Mouse (Mus musculus) brown adipose tissue, adult 24 weeks (tissue): Measurements from ENCODE around the gene Adad2. TPM values are rescaled to one million over a fixed set of nuclear protein-coding genes. Genes with fewer than 3 reads are reported as not detected.

Source experiments
- H3K27ac ChIP-seq: fragments of 200-500 bp; replicated peaks from 2 replicates; pipeline ENCODE4 v1.5.1; 2012; ENCODE audit warnings: low read depth, mild to moderate bottlenecking, low read length
- H3K4me1 ChIP-seq: fragments of 200-500 bp; 2 replicates; pipeline ENCODE4 v1.6.1; 2012; ENCODE audit warnings: low read length, mixed read lengths; ENCODE audit not compliant: control insufficient read depth, insufficient read depth, insufficient read length
- H3K4me3 ChIP-seq: fragments of 200-500 bp; 2 replicates; pipeline ENCODE4 v1.5.1; 2012; ENCODE audit warnings: low read depth, mild to moderate bottlenecking, low read length, moderate library complexity; ENCODE audit not compliant: insufficient read depth
- polyA plus RNA-seq: library from polyadenylated mRNA; stranded (reverse); fragments of >200 nt; gene quantifications from 2 replicates; pipeline ENCODE4 v1.2.4, GENCODE M21; 2012; ENCODE audit not compliant: missing spikeins, insufficient read depth, insufficient read length

The Adad2 gene
- polyA plus RNA-seq = not detected in 2 replicates

DNA sequence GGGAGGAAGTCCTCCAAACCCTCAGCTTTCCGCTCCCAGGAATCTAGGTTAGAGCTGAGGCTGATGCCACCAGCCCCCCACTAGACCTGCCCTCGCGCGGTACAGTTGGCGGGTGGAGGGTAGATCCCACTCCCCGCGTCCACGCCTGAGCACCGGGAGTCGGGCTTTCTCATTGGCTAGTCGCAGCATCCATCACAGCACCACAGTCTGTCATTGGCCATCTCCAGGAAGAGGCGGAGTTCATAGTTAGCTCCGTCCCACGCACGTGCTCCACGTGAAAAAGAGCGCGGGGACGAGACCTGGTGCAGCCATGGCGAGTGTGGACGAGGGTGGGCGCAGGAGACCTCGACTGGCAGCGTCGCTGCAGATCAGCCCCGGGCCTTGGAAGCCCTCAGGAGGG is at the start of gene Adad2:
Gene Adad2 (plus strand): TSS at position 277 of the 400 bp plus-strand sequence.
- no peak within 1 kb of the TSS for H3K4me3 ChIP-seq
- no peak within 1 kb of the TSS for H3K27ac ChIP-seq

GRCm38 (mm10) chr8:119563849-119564251 is 48.7 kb upstream of the Adad2 start:
- Histone ChIP-seq H3K4me3 (no peak overlapping the region), H3K4me1 (no peaks in the 10 kb centered on the region), H3K27ac (no peak overlapping the region)

More for the DNA sequence above, at the start of gene Adad2:
- peaks cover 9% of the 10 kb centered on the region for H3K4me1 ChIP-seq

DNA sequence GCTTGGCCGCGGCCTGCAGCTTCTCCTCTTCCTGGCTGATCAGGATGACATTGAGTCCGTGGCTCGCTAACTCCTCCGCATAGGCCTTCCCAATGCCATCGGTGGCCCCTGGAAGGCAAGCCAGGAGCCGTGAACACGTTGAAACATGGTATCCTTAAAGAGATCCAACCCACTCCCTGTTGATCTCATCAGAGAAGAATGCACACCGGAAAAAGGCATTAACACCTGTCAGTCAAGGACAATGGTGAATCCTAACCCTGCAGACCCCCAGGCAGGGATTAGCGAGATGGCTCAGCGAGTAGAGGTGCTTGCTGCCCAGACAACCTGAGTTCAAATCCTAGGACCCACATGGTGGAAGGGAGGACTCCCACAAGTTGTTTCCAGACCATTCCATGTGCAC is 46.2 kb upstream of the Adad2 start:
- no peak overlapping the region for H3K27ac ChIP-seq

GRCm38 (mm10) chr8:119568251-119568650 is 44.3 kb upstream of the Adad2 start:
- H3K4me1 ChIP-seq = no peaks in the 10 kb centered on the region
- no peak overlapping the region for H3K4me3 ChIP-seq
- H3K27ac ChIP-seq = no peak overlapping the region

More for the DNA sequence above, 46.2 kb upstream of the Adad2 start:
- no peak overlapping the region for H3K4me3 ChIP-seq
- no peaks in the 10 kb centered on the region for H3K4me1 ChIP-seq

DNA sequence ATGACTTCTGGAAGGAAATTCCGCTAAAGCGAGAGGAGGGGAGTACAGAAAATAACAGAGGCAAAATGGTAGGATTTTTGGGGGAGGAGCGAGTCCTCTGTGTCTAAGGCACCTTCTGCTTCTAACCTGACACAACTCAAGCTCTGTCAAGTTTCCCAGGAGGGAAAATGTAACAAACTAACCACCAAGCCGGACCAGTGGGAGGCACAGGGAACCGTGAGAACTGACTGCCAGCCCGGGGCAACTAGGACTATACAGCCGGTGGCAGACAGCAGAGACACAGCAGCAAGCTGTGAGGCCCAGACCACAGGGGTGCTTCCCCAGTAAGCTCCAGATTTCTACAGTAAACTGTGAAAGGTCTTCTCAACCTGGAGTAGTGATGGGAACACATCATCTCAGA is 43.6 kb upstream of the Adad2 start:
- H3K4me3 ChIP-seq = no peak overlapping the region
- H3K27ac ChIP-seq = no peak overlapping the region

GRCm38 (mm10) chr8:119569881-119570280 is 42.7 kb upstream of the Adad2 start:
- H3K27ac ChIP-seq = no peak overlapping the region
- H3K4me1 ChIP-seq = no peaks in the 10 kb centered on the region
- H3K4me3 ChIP-seq = no peak overlapping the region

More for the DNA sequence above, 43.6 kb upstream of the Adad2 start:
- H3K4me1 ChIP-seq = no peaks in the 10 kb centered on the region

DNA sequence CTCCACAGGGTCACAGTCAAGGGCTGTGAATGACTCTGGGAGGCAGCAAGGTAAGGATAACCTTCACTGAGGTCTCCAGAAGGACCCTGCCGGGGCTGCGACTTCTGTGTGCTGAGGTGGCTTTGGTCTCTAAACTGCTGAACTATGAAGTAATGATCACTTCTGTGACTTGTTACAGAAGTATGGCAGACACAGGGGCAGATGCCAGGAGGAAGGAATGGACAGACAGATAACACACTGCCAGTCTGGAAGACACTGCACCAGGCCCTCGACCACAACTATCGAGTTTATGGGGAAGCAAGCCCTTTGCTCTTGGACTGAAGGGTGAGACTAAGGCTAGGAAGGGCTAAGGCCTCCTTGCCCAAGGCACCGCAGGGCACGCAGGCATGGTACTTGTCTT is 41.4 kb upstream of the Adad2 start:
- Histone ChIP-seq H3K4me1 (no peaks in the 10 kb centered on the region), H3K27ac (no peak overlapping the region), H3K4me3 (no peak overlapping the region)

GRCm38 (mm10) chr8:119572411-119572810 is 40.1 kb upstream of the Adad2 start:
- no peak overlapping the region for H3K27ac ChIP-seq
- H3K4me3 ChIP-seq = no peak overlapping the region
- H3K4me1 ChIP-seq = no peaks in the 10 kb centered on the region

DNA sequence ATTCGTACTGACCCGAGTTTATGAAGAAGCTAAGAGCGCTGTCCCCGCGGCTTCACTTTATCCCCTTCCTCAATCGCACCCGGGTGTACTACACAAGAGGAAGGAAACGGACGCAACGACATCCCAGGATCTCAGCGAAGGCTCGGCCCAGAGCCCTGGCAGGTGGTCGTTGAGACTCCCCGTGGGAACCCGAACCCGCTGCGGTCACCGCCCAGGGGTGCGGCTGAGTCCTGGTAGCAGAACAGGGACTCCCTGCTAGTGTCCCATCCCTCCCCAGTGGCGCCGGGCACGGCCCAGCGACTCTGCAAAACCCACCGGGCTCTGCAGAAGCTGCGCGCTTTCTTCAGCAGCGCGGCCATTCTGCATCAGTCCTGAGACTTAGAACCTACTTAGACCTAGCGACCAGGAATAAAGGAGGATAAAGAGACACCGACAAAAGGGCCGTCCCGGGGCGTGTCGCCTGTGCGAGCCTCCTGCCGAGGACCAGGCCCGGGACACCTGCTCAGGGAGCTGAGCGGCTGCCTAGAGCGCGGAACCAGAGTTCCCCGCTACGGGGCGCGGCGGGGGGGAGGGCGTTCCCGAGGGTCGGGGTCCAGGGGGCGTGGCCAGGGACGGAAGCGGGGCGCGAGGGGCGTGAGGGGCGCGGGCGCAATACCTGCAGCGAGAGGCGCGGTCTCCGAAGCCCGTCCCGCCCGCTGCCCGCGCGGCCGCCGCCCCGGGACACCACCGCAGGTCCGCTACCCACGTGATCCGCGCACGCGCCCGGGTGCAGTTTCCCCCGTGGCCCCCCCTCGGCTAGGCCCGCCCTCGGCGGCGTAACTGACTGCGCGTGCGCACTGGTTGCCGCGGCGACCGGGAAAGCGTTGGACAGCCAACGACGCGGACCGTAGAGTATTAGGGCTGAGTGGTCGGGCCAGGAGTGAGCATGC is 37.8 kb upstream of the Adad2 start, which contains the start of the genes Hsdl1 and Dnaaf1:
Gene Hsdl1 (minus strand): TSS at position 747 of the 929 bp plus-strand sequence.
Gene Dnaaf1 (plus strand): TSS at position 799 of the 929 bp plus-strand sequence.
- Histone ChIP-seq H3K4me1 (no peaks in the 10 kb centered on the region), H3K4me3 (peak within 1 kb of the TSS; percentile 96), H3K27ac (no peak within 1 kb of the TSS)

DNA sequence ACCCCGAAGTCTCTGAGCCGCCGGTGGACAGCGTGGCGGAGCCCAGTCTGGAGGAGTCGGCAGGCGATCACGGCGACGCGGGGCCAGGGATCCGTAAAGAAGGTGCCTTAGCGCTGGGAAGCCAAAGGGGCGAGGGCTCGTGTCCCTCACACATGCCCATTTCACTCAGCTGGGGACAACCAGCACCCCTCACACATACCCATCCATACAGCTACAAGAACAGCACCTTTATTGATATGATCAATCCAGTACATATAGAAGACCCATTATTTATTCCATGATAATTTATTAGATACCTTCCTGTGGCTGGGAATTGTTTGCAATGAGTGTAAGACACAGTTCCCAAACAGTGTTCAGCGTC is 37.2 kb upstream of the Adad2 start:
- Histone ChIP-seq H3K27ac (no peak overlapping the region), H3K4me3 (peak overlapping the region; percentile 78)

GRCm38 (mm10) chr8:119579096-119579495 is 33.5 kb upstream of the Adad2 start:
- Histone ChIP-seq H3K27ac (no peak overlapping the region), H3K4me1 (no peaks in the 10 kb centered on the region), H3K4me3 (no peak overlapping the region)

More for the DNA sequence above, 37.2 kb upstream of the Adad2 start:
- no peaks in the 10 kb centered on the region for H3K4me1 ChIP-seq

- H3K4me3 ChIP-seq = no peak overlapping the region
- H3K4me1 ChIP-seq = no peaks in the 10 kb centered on the region
- H3K27ac ChIP-seq = no peak overlapping the region
Observed at GRCm38 (mm10) chr8:119580441-119581161, 31.9 kb upstream of the Adad2 start.

DNA sequence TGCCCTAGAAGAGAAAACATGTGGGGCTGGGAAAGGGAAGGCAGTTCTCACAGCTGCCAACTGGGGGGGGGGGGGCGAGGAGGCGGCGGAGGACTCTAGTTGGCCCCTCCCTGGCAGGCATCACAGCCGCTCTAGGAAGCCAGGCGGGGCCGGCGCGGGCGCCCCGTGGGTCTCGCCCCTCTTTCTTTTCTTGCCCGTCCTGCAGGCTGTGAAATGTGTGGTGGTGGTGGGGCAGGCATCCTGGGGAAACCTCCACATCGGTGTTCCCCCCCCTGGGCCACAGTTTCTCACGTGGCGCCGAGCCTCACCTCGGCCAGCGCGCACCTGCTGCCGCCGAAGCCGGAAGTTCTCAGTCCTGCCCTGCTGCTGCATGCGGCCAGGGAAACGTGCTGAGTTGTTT is 26.6 kb upstream of the Adad2 start:
- Histone ChIP-seq H3K27ac (no peak overlapping the region), H3K4me3 (peak overlapping the region; percentile 50), H3K4me1 (no peaks in the 10 kb centered on the region)

- Histone ChIP-seq H3K4me3 (no peak overlapping the region), H3K27ac (no peak overlapping the region), H3K4me1 (no peaks in the 10 kb centered on the region)
Observed at GRCm38 (mm10) chr8:119588321-119588720, 24.2 kb upstream of the Adad2 start.

- Histone ChIP-seq H3K4me1 (no peaks in the 10 kb centered on the region), H3K27ac (no peak overlapping the region), H3K4me3 (no peak overlapping the region)
Observed at GRCm38 (mm10) chr8:119588844-119589243, 23.7 kb upstream of the Adad2 start.
